Mouse (Mus musculus): Measurements from ENCODE around the gene Dscam. TPM values are rescaled to one million over a fixed set of nuclear protein-coding genes. Genes with fewer than 3 reads are reported as not detected.

The Dscam gene
- polyA plus RNA-seq, 1 experiment, result not detected

GRCm38 (mm10) chr16:96640101-96640500 lies 530.5 kb downstream of the Dscam start:
- Histone ChIP-seq H3K27ac (ENCODE audit: insufficient read depth, low read depth, low read length) (no peak overlapping the region), H3K4me3 (ENCODE audit: insufficient read depth, low read length) (no peak overlapping the region), H3K4me1 (ENCODE audit: control insufficient read depth, insufficient read depth, low read length) (no peaks in the 10 kb centered on the region)
- TF ChIP-seq CTCF (IDR thresholded peaks at IDR 0.05; ENCODE audit: low read depth, low read length) (no peak), POLR2A (IDR thresholded peaks at IDR 0.05; ENCODE audit: borderline replicate concordance, low read depth, low read length) (no peak)

GRCm38 (mm10) chr16:96635916-96636315 lies 534.6 kb downstream of the Dscam start:
- Histone ChIP-seq H3K4me1 (ENCODE audit: control insufficient read depth, insufficient read depth, low read length) (no peaks in the 10 kb centered on the region), H3K27ac (ENCODE audit: insufficient read depth, low read depth, low read length) (no peak overlapping the region), H3K4me3 (ENCODE audit: insufficient read depth, low read length) (no peak overlapping the region)
- TF ChIP-seq POLR2A (IDR thresholded peaks at IDR 0.05; ENCODE audit: borderline replicate concordance, low read depth, low read length) (no peak), CTCF (IDR thresholded peaks at IDR 0.05; ENCODE audit: low read depth, low read length) (no peak)

GRCm38 (mm10) chr16:96634791-96635143 lies 535.8 kb downstream of the Dscam start:
- Histone ChIP-seq H3K4me3 (ENCODE audit: insufficient read depth, low read length) (no peak overlapping the region), H3K4me1 (ENCODE audit: control insufficient read depth, insufficient read depth, low read length) (no peaks in the 10 kb centered on the region), H3K27ac (ENCODE audit: insufficient read depth, low read depth, low read length) (no peak overlapping the region)
- TF ChIP-seq POLR2A (IDR thresholded peaks at IDR 0.05; ENCODE audit: borderline replicate concordance, low read depth, low read length) (no peak), CTCF (IDR thresholded peaks at IDR 0.05; ENCODE audit: low read depth, low read length) (no peak)

GRCm38 (mm10) chr16:96634097-96634790 lies 536.3 kb downstream of the Dscam start:
- Histone ChIP-seq H3K27ac (ENCODE audit: insufficient read depth, low read depth, low read length) (no peak overlapping the region), H3K4me1 (ENCODE audit: control insufficient read depth, insufficient read depth, low read length) (no peaks in the 10 kb centered on the region), H3K4me3 (ENCODE audit: insufficient read depth, low read length) (no peak overlapping the region)
- no peak for TF ChIP-seq POLR2A (IDR thresholded peaks at IDR 0.05; ENCODE audit: borderline replicate concordance, low read depth, low read length)
- no peak for TF ChIP-seq CTCF (IDR thresholded peaks at IDR 0.05; ENCODE audit: low read depth, low read length)

- Histone ChIP-seq H3K4me3 (ENCODE audit: insufficient read depth, low read length) (no peak overlapping the region), H3K27ac (ENCODE audit: insufficient read depth, low read depth, low read length) (no peak overlapping the region), H3K4me1 (ENCODE audit: control insufficient read depth, insufficient read depth, low read length) (peaks cover 2% of the 10 kb centered on the region)
- TF ChIP-seq CTCF (IDR thresholded peaks at IDR 0.05; ENCODE audit: low read depth, low read length) (no peak), POLR2A (IDR thresholded peaks at IDR 0.05; ENCODE audit: borderline replicate concordance, low read depth, low read length) (no peak)
Measured at GRCm38 (mm10) chr16:96630241-96630640, 540.3 kb downstream of the Dscam start.

GRCm38 (mm10) chr16:96629623-96630022 lies 540.9 kb downstream of the Dscam start:
- H3K27ac ChIP-seq (ENCODE audit: insufficient read depth, low read depth, low read length), result no peak overlapping the region
- TF ChIP-seq CTCF (IDR thresholded peaks at IDR 0.05; ENCODE audit: low read depth, low read length) (no peak), POLR2A (IDR thresholded peaks at IDR 0.05; ENCODE audit: borderline replicate concordance, low read depth, low read length) (no peak)
- H3K4me3 ChIP-seq (ENCODE audit: insufficient read depth, low read length), result no peak overlapping the region
- H3K4me1 ChIP-seq (ENCODE audit: control insufficient read depth, insufficient read depth, low read length), result peaks cover 8% of the 10 kb centered on the region

GRCm38 (mm10) chr16:96625468-96625867 lies 545.1 kb downstream of the Dscam start:
- Histone ChIP-seq H3K4me1 (ENCODE audit: control insufficient read depth, insufficient read depth, low read length) (peaks cover 14% of the 10 kb centered on the region), H3K4me3 (ENCODE audit: insufficient read depth, low read length) (no peak overlapping the region), H3K27ac (ENCODE audit: insufficient read depth, low read depth, low read length) (no peak overlapping the region)
- TF ChIP-seq CTCF (IDR thresholded peaks at IDR 0.05; ENCODE audit: low read depth, low read length) (no peak), POLR2A (IDR thresholded peaks at IDR 0.05; ENCODE audit: borderline replicate concordance, low read depth, low read length) (no peak)

- Histone ChIP-seq H3K4me1 (ENCODE audit: control insufficient read depth, insufficient read depth, low read length) (peaks cover 14% of the 10 kb centered on the region), H3K27ac (ENCODE audit: insufficient read depth, low read depth, low read length) (peak overlapping the region; percentile 21; the same call in 1 of the 2 replicates), H3K4me3 (ENCODE audit: insufficient read depth, low read length) (no peak overlapping the region)
- no peak for TF ChIP-seq CTCF (IDR thresholded peaks at IDR 0.05; ENCODE audit: low read depth, low read length)
- no peak for TF ChIP-seq POLR2A (IDR thresholded peaks at IDR 0.05; ENCODE audit: borderline replicate concordance, low read depth, low read length)
Measured at GRCm38 (mm10) chr16:96624570-96625411, 545.8 kb downstream of the Dscam start.

GRCm38 (mm10) chr16:96620861-96621260 lies 549.7 kb downstream of the Dscam start:
- no peak overlapping the region for H3K4me3 ChIP-seq (ENCODE audit: insufficient read depth, low read length)
- H3K27ac ChIP-seq (ENCODE audit: insufficient read depth, low read depth, low read length), result no peak overlapping the region
- TF ChIP-seq POLR2A (IDR thresholded peaks at IDR 0.05; ENCODE audit: borderline replicate concordance, low read depth, low read length) (no peak), CTCF (IDR thresholded peaks at IDR 0.05; ENCODE audit: low read depth, low read length) (no peak)
- peaks cover 14% of the 10 kb centered on the region for H3K4me1 ChIP-seq (ENCODE audit: control insufficient read depth, insufficient read depth, low read length)

GRCm38 (mm10) chr16:96620402-96620801 lies 550.1 kb downstream of the Dscam start:
- Histone ChIP-seq H3K4me1 (ENCODE audit: control insufficient read depth, insufficient read depth, low read length) (peaks cover 13% of the 10 kb centered on the region), H3K4me3 (ENCODE audit: insufficient read depth, low read length) (no peak overlapping the region), H3K27ac (ENCODE audit: insufficient read depth, low read depth, low read length) (no peak overlapping the region)
- no peak for TF ChIP-seq CTCF (IDR thresholded peaks at IDR 0.05; ENCODE audit: low read depth, low read length)
- no peak for TF ChIP-seq POLR2A (IDR thresholded peaks at IDR 0.05; ENCODE audit: borderline replicate concordance, low read depth, low read length)
